Mouse (Mus musculus): ENCODE measurements at regions not wholly inside any gene's neighbourhood (a gene's known extent, or its start where the extent isn't known, plus 50 kb on each side); places are given as distances from the start of the nearest gene placed in this dataset.
A peak's percentile ranks its signal among the peaks of the same experiment; 100 is the strongest.

DNA sequence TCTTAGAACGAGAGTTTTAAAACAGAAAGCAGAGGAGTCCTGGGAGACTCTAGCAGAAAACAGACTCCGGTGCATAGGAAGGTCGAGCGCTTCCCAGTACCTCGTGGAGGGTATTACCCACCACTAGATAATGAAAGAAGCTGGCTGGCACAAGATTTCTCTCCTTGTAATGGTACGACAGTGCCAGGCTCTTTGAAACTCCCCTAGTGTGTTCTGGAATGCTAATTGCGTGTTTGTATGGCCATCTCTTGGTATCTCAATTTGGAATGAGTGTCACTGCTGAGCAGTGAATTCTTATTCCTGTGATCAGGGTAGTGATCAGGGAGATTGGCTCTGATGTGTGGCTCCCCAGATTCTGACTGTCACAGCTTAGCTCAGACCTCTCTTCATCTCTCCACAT is 158.8 kb upstream of the Arrdc4 start:
- no peaks in the 10 kb centered on the region for H3K36me3 ChIP-seq (ENCODE audit: insufficient read depth, low read length)
- 51% methylated on average over 7 of the region's 7 CpGs for WGBS
- H3K27ac ChIP-seq (ENCODE audit: low read depth, low read length): 0 out of 2 replicates have a peak overlapping the region, but pooled peaks have one; percentile 39
- H3K27me3 ChIP-seq (ENCODE audit: insufficient read depth, low read length): no peaks in the 10 kb centered on the region
- no peaks in the 10 kb centered on the region for H3K4me1 ChIP-seq (ENCODE audit: insufficient read depth, low read length)
- no peak overlapping the region for H3K4me2 ChIP-seq (ENCODE audit: low read depth, low read length, poor library complexity, severe bottlenecking)
- H3K9me3 ChIP-seq (ENCODE audit: low read length): no peaks in the 10 kb centered on the region
- H3K9ac ChIP-seq (replicated peaks; ENCODE audit: low read length, poor library complexity, severe bottlenecking): no peak overlapping the region
- no peak overlapping the region for H3K4me3 ChIP-seq (ENCODE audit: low read depth, low read length)
- peak; percentile 68 for ATAC-seq (ENCODE audit: low FRiP score)
- DNase-seq (ENCODE audit: low spot score): peak; percentile 46
- TF ChIP-seq CTCF (IDR thresholded peaks at IDR 0.05): no peak

- DNase-seq (ENCODE audit: low spot score) (peak; percentile 37), ATAC-seq (ENCODE audit: low FRiP score) (peak; percentile 59; the same call in 1 of the 2 replicates)
- no peak overlapping the region for H3K4me2 ChIP-seq (ENCODE audit: low read depth, low read length, poor library complexity, severe bottlenecking)
- no peak overlapping the region for H3K9ac ChIP-seq (replicated peaks; ENCODE audit: low read length, poor library complexity, severe bottlenecking)
- H3K4me3 ChIP-seq (ENCODE audit: low read depth, low read length): no peak overlapping the region
- H3K27ac ChIP-seq (ENCODE audit: low read depth, low read length): no peak overlapping the region
- no peak for TF ChIP-seq CTCF (IDR thresholded peaks at IDR 0.05)
- no peaks in the 10 kb centered on the region for H3K9me3 ChIP-seq (ENCODE audit: low read length)
- no peaks in the 10 kb centered on the region for H3K36me3 ChIP-seq (ENCODE audit: insufficient read depth, low read length)
- no peaks in the 10 kb centered on the region for H3K4me1 ChIP-seq (ENCODE audit: insufficient read depth, low read length)
- 30% methylated on average over 8 of the region's 8 CpGs for WGBS
- H3K27me3 ChIP-seq (ENCODE audit: insufficient read depth, low read length): no peaks in the 10 kb centered on the region
Measured at GRCm38 (mm10) chr7:68906771-68907395, 157.8 kb upstream of the Arrdc4 start.

- 93% methylated on average over 4 of the region's 4 CpGs for WGBS
- no peak for TF ChIP-seq CTCF (IDR thresholded peaks at IDR 0.05)
- no peaks in the 10 kb centered on the region for H3K9me3 ChIP-seq (ENCODE audit: low read length)
- H3K27me3 ChIP-seq (ENCODE audit: insufficient read depth, low read length): no peaks in the 10 kb centered on the region
- no peak overlapping the region for H3K4me2 ChIP-seq (ENCODE audit: low read depth, low read length, poor library complexity, severe bottlenecking)
- no peak overlapping the region for H3K9ac ChIP-seq (replicated peaks; ENCODE audit: low read length, poor library complexity, severe bottlenecking)
- no peaks in the 10 kb centered on the region for H3K4me1 ChIP-seq (ENCODE audit: insufficient read depth, low read length)
- H3K4me3 ChIP-seq (ENCODE audit: low read depth, low read length): no peak overlapping the region
- no peak for DNase-seq (ENCODE audit: low spot score)
- no peak for ATAC-seq (ENCODE audit: low FRiP score)
- no peaks in the 10 kb centered on the region for H3K36me3 ChIP-seq (ENCODE audit: insufficient read depth, low read length)
- H3K27ac ChIP-seq (ENCODE audit: low read depth, low read length): no peak overlapping the region
Measured at GRCm38 (mm10) chr7:68905793-68906192, 156.8 kb upstream of the Arrdc4 start.

- Histone ChIP-seq H3K4me1 (ENCODE audit: insufficient read depth, low read length) (no peaks in the 10 kb centered on the region), H3K9me3 (ENCODE audit: low read length) (no peaks in the 10 kb centered on the region), H3K9ac (replicated peaks; ENCODE audit: low read length, poor library complexity, severe bottlenecking) (no peak overlapping the region), H3K27ac (ENCODE audit: low read depth, low read length) (no peak overlapping the region), H3K4me2 (ENCODE audit: low read depth, low read length, poor library complexity, severe bottlenecking) (no peak overlapping the region), H3K4me3 (ENCODE audit: low read depth, low read length) (no peak overlapping the region), H3K36me3 (ENCODE audit: insufficient read depth, low read length) (no peaks in the 10 kb centered on the region), H3K27me3 (ENCODE audit: insufficient read depth, low read length) (no peaks in the 10 kb centered on the region)
- TF ChIP-seq CTCF (IDR thresholded peaks at IDR 0.05): no peak
- ATAC-seq (ENCODE audit: low FRiP score) (no peak), DNase-seq (ENCODE audit: low spot score) (no peak)
Measured at GRCm38 (mm10) chr7:68886173-68886572, 137.1 kb upstream of the Arrdc4 start.

DNA sequence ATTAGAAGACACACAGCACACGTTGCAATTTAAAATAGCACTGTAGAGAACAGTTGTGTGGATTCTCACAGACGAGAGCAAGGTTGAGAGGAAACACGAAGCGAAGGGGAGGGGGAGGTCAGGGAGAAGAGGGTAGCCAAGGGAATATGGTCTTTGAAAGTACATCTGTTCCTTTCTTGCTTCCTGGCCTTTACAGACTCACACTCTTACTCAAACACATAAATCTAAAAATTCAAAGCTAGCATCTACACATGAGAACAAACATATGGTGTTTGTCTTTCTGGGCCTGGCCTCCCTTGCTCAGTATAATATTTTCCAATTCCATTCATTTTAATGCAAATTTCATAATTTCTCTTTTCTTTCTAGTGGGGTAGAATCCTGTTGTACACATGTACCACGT is 124.0 kb upstream of the Arrdc4 start:
- Histone ChIP-seq H3K4me1 (ENCODE audit: insufficient read depth, low read length) (no peaks in the 10 kb centered on the region), H3K27me3 (ENCODE audit: insufficient read depth, low read length) (no peaks in the 10 kb centered on the region), H3K4me3 (ENCODE audit: low read depth, low read length) (no peak overlapping the region), H3K27ac (ENCODE audit: low read depth, low read length) (no peak overlapping the region), H3K9me3 (ENCODE audit: low read length) (no peaks in the 10 kb centered on the region), H3K36me3 (ENCODE audit: insufficient read depth, low read length) (no peaks in the 10 kb centered on the region), H3K4me2 (ENCODE audit: low read depth, low read length, poor library complexity, severe bottlenecking) (no peak overlapping the region), H3K9ac (replicated peaks; ENCODE audit: low read length, poor library complexity, severe bottlenecking) (no peak overlapping the region)
- no peak for ATAC-seq (ENCODE audit: low FRiP score)
- TF ChIP-seq CTCF (IDR thresholded peaks at IDR 0.05): no peak
- no peak for DNase-seq (ENCODE audit: low spot score)
- 65% methylated on average over 5 of the region's 5 CpGs for WGBS

DNA sequence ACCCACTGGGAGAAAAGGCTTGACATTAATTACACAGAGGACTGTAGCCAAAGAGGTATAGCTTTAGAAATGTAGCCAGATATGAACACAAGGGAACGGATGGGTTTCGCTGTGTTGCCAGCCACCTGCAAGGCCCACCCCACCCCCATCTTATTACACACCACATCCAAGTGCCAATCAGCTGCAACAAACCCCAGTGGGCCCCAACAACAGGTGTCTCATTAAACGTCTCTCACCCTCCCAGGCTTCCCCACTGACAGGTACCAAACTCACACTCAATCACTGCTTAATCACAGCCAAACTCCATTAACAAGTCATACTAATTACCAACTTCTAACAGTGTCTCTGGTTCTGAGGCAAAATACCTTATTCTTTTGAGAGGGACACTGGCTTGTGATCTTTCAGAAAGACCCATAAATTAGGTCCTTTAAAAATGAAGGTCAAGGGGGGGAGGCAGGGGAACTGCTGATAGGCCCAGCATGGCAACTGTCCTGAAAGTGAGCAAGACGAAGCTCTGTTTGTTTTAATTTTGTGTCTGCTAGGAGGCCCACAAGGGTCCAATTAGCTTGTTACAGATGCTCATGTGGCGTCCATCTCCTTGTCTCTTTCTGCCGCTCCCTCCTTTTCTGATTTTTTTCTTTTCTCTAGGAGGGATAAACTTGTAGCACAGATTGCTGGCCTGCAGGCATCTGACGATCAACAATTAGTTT is 115.4 kb upstream of the Arrdc4 start:
- no peaks in the 10 kb centered on the region for H3K27me3 ChIP-seq (ENCODE audit: insufficient read depth, low read length)
- no peak overlapping the region for H3K4me2 ChIP-seq (ENCODE audit: low read depth, low read length, poor library complexity, severe bottlenecking)
- no peak overlapping the region for H3K27ac ChIP-seq (ENCODE audit: low read depth, low read length)
- WGBS: 54% methylated on average over 7 of the region's 7 CpGs
- no peaks in the 10 kb centered on the region for H3K9me3 ChIP-seq (ENCODE audit: low read length)
- H3K4me1 ChIP-seq (ENCODE audit: insufficient read depth, low read length): no peaks in the 10 kb centered on the region
- ATAC-seq (ENCODE audit: low FRiP score) (no peak), DNase-seq (ENCODE audit: low spot score) (peak; percentile 26)
- no peak overlapping the region for H3K4me3 ChIP-seq (ENCODE audit: low read depth, low read length)
- H3K36me3 ChIP-seq (ENCODE audit: insufficient read depth, low read length): no peaks in the 10 kb centered on the region
- no peak for TF ChIP-seq CTCF (IDR thresholded peaks at IDR 0.05)
- no peak overlapping the region for H3K9ac ChIP-seq (replicated peaks; ENCODE audit: low read length, poor library complexity, severe bottlenecking)

Data from midbrain, postnatal 0 days (tissue).